Mouse (Mus musculus): Measurements from ENCODE around the gene Kcna7.
"Not testable (repeated sequence)": the region's sequence is repeated elsewhere in the genome, so short reads cannot be mapped to it uniquely, and the experiment has no call there.

Gene Kcna7

GRCm38 (mm10) chr7:45395129-45395541 is 10.3 kb upstream of the Kcna7 start:
- no peak for DNase-seq (ENCODE audit: low spot score in 2 of 2)

GRCm38 (mm10) chr7:45395578-45396336 is 9.7 kb upstream of the Kcna7 start, which contains the start of gene Snrnp70:
Gene Snrnp70, minus strand, starts transcription at chr7:45395742.
- peak; percentile 100 for DNase-seq (ENCODE audit: low spot score in 2 of 2)

GRCm38 (mm10) chr7:45396337-45396775 is 9.1 kb upstream of the Kcna7 start:
- not testable (repeated sequence) for DNase-seq (ENCODE audit: low spot score in 2 of 2)

GRCm38 (mm10) chr7:45396787-45397186 is 8.7 kb upstream of the Kcna7 start:
- DNase-seq (ENCODE audit: low spot score in 2 of 2) = no peak

GRCm38 (mm10) chr7:45401521-45402085 is 3.9 kb upstream of the Kcna7 start:
- no peak for DNase-seq (ENCODE audit: low spot score in 2 of 2)

- DNase-seq (ENCODE audit: low spot score in 2 of 2) = peak in 1 of 2 experiments; percentile 59
Observed at GRCm38 (mm10) chr7:45403532-45404261, 1.8 kb upstream of the Kcna7 start.

GRCm38 (mm10) chr7:45406157-45407156 is 1.0 kb downstream of the Kcna7 start:
- no peak for DNase-seq (ENCODE audit: low spot score in 2 of 2)

- DNase-seq (ENCODE audit: low spot score in 2 of 2) = no peak
Observed at GRCm38 (mm10) chr7:45407836-45408235, 2.4 kb downstream of the Kcna7 start.

GRCm38 (mm10) chr7:45408351-45408750 is 2.9 kb downstream of the Kcna7 start:
- DNase-seq (ENCODE audit: low spot score in 2 of 2) = no peak

- DNase-seq (ENCODE audit: low spot score in 2 of 2) = no peak
Observed at GRCm38 (mm10) chr7:45408949-45409348, 3.5 kb downstream of the Kcna7 start.

- no peak for DNase-seq (ENCODE audit: low spot score in 2 of 2)
Observed at GRCm38 (mm10) chr7:45409497-45410163, 4.2 kb downstream of the Kcna7 start.

- DNase-seq (ENCODE audit: low spot score in 2 of 2) = no peak
Observed at GRCm38 (mm10) chr7:45412421-45412820, 7.0 kb downstream of the Kcna7 start.

GRCm38 (mm10) chr7:45413113-45413863 is 7.8 kb downstream of the Kcna7 start, which contains the start of gene Ntf5:
Gene Ntf5, plus strand, starts transcription at chr7:45413695.
- no peak for DNase-seq (ENCODE audit: low spot score in 2 of 2)

- DNase-seq (ENCODE audit: low spot score in 2 of 2) = no peak
Observed at GRCm38 (mm10) chr7:45413864-45414739, 8.6 kb downstream of the Kcna7 start.

- DNase-seq (ENCODE audit: low spot score in 2 of 2) = no peak
Observed at GRCm38 (mm10) chr7:45414740-45415224, 9.3 kb downstream of the Kcna7 start.

- DNase-seq (ENCODE audit: low spot score in 2 of 2) = no peak
Observed at GRCm38 (mm10) chr7:45415636-45416035, 10.2 kb downstream of the Kcna7 start.

GRCm38 (mm10) chr7:45417962-45418492 is 12.6 kb downstream of the Kcna7 start:
- DNase-seq (ENCODE audit: low spot score in 2 of 2) = no peak

GRCm38 (mm10) chr7:45419859-45420614 is 14.6 kb downstream of the Kcna7 start:
- DNase-seq (ENCODE audit: low spot score in 2 of 2) = no peak
